Mouse (Mus musculus): ENCODE results near the gene Cdh1.

Gene Cdh1

GRCm38 (mm10) chr8:106623451-106623850 lies 20.3 kb downstream of the Cdh1 start:
- no peak for DNase-seq (ENCODE audit: low spot score in 2 of 2)

- no peak for DNase-seq (ENCODE audit: low spot score in 2 of 2)
Measured at GRCm38 (mm10) chr8:106623954-106624353, 20.8 kb downstream of the Cdh1 start.

- no peak for DNase-seq (ENCODE audit: low spot score in 2 of 2)
Measured at GRCm38 (mm10) chr8:106624743-106625142, 21.6 kb downstream of the Cdh1 start.

GRCm38 (mm10) chr8:106626096-106626865 lies 23.1 kb downstream of the Cdh1 start:
- no peak for DNase-seq (ENCODE audit: low spot score in 2 of 2)

GRCm38 (mm10) chr8:106628291-106628964 lies 25.3 kb downstream of the Cdh1 start:
- no peak for DNase-seq (ENCODE audit: low spot score in 2 of 2)

DNA sequence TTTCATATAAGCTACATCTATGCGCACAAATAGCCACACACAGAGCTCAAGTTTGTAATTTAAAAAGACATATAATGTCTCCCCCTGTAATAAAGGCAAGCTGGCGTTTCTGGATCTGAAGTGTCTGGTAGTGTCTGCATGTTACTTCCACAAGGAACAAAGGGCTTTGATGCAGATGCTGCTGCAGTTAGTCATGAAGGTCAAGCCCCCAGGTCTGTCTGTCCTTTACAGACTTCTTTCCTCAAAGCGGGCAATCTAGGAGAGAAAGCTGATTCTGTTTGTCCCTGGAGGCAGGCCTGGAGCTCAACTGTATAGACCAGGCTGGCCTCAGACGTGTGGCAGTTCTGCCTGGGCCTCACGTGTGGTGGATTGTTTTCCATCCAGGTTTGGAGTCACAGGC lies 26.3 kb downstream of the Cdh1 start:
- no peak for DNase-seq (ENCODE audit: low spot score in 2 of 2)

GRCm38 (mm10) chr8:106631904-106632303 lies 28.8 kb downstream of the Cdh1 start:
- DNase-seq (ENCODE audit: low spot score in 2 of 2): no peak

- no peak for DNase-seq (ENCODE audit: low spot score in 2 of 2)
Measured at GRCm38 (mm10) chr8:106632650-106633049, 29.5 kb downstream of the Cdh1 start.

- no peak for DNase-seq (ENCODE audit: low spot score in 2 of 2)
Measured at GRCm38 (mm10) chr8:106633361-106634158, 30.4 kb downstream of the Cdh1 start.

GRCm38 (mm10) chr8:106635284-106635683 lies 32.1 kb downstream of the Cdh1 start:
- DNase-seq (ENCODE audit: low spot score in 2 of 2): no peak

- no peak for DNase-seq (ENCODE audit: low spot score in 2 of 2)
Measured at GRCm38 (mm10) chr8:106637446-106637845, 34.3 kb downstream of the Cdh1 start.

- no peak for DNase-seq (ENCODE audit: low spot score in 2 of 2)
Measured at GRCm38 (mm10) chr8:106638768-106639295, 35.7 kb downstream of the Cdh1 start.

GRCm38 (mm10) chr8:106640212-106640611 lies 37.1 kb downstream of the Cdh1 start:
- no peak for DNase-seq (ENCODE audit: low spot score in 2 of 2)

GRCm38 (mm10) chr8:106640921-106641320 lies 37.8 kb downstream of the Cdh1 start:
- DNase-seq (ENCODE audit: low spot score in 2 of 2): no peak

DNA sequence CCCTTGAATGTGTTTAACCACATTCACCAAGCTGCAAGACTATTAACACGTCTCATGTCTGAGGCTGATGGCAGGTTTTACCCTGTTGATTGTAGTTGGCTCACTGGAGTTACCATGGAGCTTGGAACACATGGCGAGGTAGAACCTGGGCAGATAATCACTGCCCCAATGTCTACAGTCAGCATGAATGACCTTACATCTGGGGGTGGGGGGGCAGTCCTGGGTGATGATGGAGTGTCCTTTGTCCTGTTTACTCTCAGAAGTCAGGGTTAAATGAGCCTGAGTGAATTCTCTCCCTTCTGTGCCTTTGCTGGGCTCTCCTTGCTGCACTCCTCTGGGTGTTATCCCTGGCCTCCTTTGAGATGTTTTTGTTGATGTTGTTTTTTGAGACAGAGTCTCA lies 39.0 kb downstream of the Cdh1 start:
- DNase-seq (ENCODE audit: low spot score in 2 of 2): no peak

- no peak for DNase-seq (ENCODE audit: low spot score in 2 of 2)
Measured at GRCm38 (mm10) chr8:106643100-106643499, 39.9 kb downstream of the Cdh1 start.

- no peak for DNase-seq (ENCODE audit: low spot score in 2 of 2)
Measured at GRCm38 (mm10) chr8:106644957-106645356, 41.8 kb downstream of the Cdh1 start.

DNA sequence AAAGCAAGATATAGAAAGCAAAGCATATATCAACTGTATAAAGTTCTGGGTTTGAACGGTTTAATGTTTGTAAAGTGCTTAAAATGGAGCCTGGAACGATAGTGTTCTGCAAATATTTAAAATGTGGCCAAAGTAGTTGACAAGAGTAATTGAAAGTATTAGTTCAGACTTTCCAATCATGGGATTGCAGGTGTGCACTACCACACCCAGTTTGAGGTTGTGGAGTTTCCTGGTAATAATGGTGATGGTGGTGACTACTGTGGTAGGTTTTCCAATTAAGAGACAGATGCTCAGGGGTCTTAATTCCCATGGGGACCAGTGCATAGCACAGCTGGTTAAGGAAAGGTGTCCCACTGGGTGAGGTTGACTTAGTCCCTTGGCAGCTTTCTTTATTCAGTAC lies 43.0 kb downstream of the Cdh1 start:
- DNase-seq (ENCODE audit: low spot score in 2 of 2): no peak

DNA sequence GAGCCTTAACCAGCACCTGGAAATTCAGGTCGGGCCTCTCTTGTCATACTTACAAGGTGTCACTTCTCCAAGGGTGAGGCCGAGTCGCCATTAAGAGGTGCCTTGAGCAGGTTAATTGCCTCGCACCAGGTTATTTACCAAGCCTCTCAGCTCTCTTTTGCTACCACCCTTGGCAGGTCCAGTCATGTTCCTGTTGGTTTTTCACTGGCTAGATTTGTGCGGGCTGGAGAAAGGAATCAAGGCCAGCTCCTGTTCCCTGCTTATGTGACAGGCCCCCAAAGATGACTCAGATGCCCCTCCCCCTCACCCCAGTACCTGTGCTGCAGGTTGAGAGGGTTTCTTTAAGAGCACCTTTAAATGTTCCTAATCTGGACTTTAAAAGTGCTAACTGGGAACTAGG lies 43.6 kb downstream of the Cdh1 start:
- no peak for DNase-seq (ENCODE audit: low spot score in 2 of 2)

GRCm38 (mm10) chr8:106647387-106647786 lies 44.2 kb downstream of the Cdh1 start:
- peak; percentile 11 to 64 for DNase-seq (ENCODE audit: low spot score in 2 of 2)

DNA sequence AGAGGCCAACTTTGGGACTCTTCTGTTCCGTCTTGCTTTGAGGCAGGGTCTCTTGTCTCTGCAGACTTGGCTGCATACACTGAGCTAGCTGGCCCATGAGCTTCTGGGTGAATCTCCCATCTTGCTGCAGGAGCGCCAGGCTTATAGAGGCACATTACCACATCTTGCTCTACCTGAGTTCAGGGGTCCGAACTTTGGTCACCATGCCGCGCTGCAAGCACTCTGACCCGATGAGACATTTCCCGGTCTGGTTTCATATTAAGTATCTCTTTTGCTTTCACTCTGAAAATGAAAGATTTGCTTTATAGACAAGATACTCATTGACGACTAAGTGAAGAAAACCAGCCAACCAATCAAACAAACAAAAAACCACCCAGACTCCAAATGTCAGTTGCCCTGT lies 45.3 kb downstream of the Cdh1 start:
- DNase-seq (ENCODE audit: low spot score in 2 of 2): no peak

GRCm38 (mm10) chr8:106651994-106652393 lies 48.8 kb downstream of the Cdh1 start:
- no peak for DNase-seq (ENCODE audit: low spot score in 2 of 2)
